Mouse (Mus musculus) heart, postnatal 36 days (tissue): Measurements from ENCODE around the gene Slfn5. TPM values are rescaled to one million over a fixed set of nuclear protein-coding genes. Genes with fewer than 3 reads are reported as not detected.
"Not testable (repeated sequence)": the region's sequence is repeated elsewhere in the genome, so short reads cannot be mapped to it uniquely, and the experiment has no call there.

Experiments used
- DNase-seq, 2 experiments: peaks; one replicate each; pipeline ENCODE4 v3.0.0; 2021 to 2022
- intact Hi-C: fragments of 180-260 bp; cut with DNase I; formaldehyde crosslinking; loops from one replicate; pipeline ENCODE4 v1.15.1; 2025
- total RNA-seq, 2 experiments: library from RNA; stranded (reverse); gene quantifications; 2 replicates each; pipeline ENCODE4 v1.2.3; 2021

Gene Slfn5
- 10 to 100 TPM; 62.8 to 83.5 TPM for total RNA-seq

GRCm38 (mm10) chr11:82950736-82951481, at the start of gene Slfn5:
TSS of gene Slfn5 (plus strand) at chr11:82951349.
- intact Hi-C loops, result no loop called here

GRCm38 (mm10) chr11:82901606-82902310, 49.4 kb upstream of the Slfn5 start:
- DNase-seq, result no peak
- intact Hi-C loops, result no loop called here

More at GRCm38 (mm10) chr11:82950736-82951481, at the start of gene Slfn5:
- peak; percentile 56 to 65 for DNase-seq

- intact Hi-C loops, result no loop called here
- DNase-seq, result no peak
Measured at GRCm38 (mm10) chr11:82904952-82905351, 46.2 kb upstream of the Slfn5 start.

GRCm38 (mm10) chr11:82905816-82906215, 45.3 kb upstream of the Slfn5 start:
- intact Hi-C loops, result no loop called here
- DNase-seq, result no peak

- intact Hi-C loops, result no loop called here
Measured at GRCm38 (mm10) chr11:82907651-82908607, 43.2 kb upstream of the Slfn5 start, which contains the start of gene Nle1. TSS of gene Nle1 (minus strand) at chr11:82908411.

GRCm38 (mm10) chr11:82908608-82908989, 42.5 kb upstream of the Slfn5 start:
- no peak for DNase-seq
- intact Hi-C loops, result no loop called here

More at GRCm38 (mm10) chr11:82907651-82908607, 43.2 kb upstream of the Slfn5 start, which contains the start of gene Nle1:
- DNase-seq, result peak; percentile 94 to 98

- no peak for DNase-seq
- intact Hi-C loops, result no loop called here
Measured at GRCm38 (mm10) chr11:82910250-82910649, 40.9 kb upstream of the Slfn5 start, which contains the start of gene Unc45b. TSS of gene Unc45b (plus strand) at chr11:82910550.

- intact Hi-C loops, result no loop called here
- peak; percentile 64 to 69 for DNase-seq
Measured at GRCm38 (mm10) chr11:82910679-82911389, 40.3 kb upstream of the Slfn5 start.

- DNase-seq, result peak; percentile 81 to 90
- intact Hi-C loops, result loop anchor here (1.0 to 2.0 kb wide), 3 partner anchors 44 to 278 kb away; no protein-coding TSS in a partner anchor
Measured at GRCm38 (mm10) chr11:82914711-82915352, 36.3 kb upstream of the Slfn5 start.

GRCm38 (mm10) chr11:82920768-82921167, 30.4 kb upstream of the Slfn5 start:
- intact Hi-C loops, result no loop called here

GRCm38 (mm10) chr11:82921691-82922090, 29.5 kb upstream of the Slfn5 start:
- DNase-seq, result no peak
- intact Hi-C loops, result no loop called here

More at GRCm38 (mm10) chr11:82920768-82921167, 30.4 kb upstream of the Slfn5 start:
- no peak for DNase-seq

- DNase-seq, intact Hi-C loops: not testable (repeated sequence)
Measured at GRCm38 (mm10) chr11:82923910-82924309, 27.2 kb upstream of the Slfn5 start.

- intact Hi-C loops, result loop anchor here (2.0 kb wide), 1 partner anchor 26 kb away; no protein-coding TSS in a partner anchor
- no peak for DNase-seq
Measured at GRCm38 (mm10) chr11:82928897-82929632, 22.1 kb upstream of the Slfn5 start.

- no peak for DNase-seq
- intact Hi-C loops, result loop anchor here (2.0 kb wide), 1 partner anchor 25 kb away; no protein-coding TSS in a partner anchor
Measured at GRCm38 (mm10) chr11:82929633-82929950, 21.6 kb upstream of the Slfn5 start.

GRCm38 (mm10) chr11:82930391-82930955, 20.7 kb upstream of the Slfn5 start:
- not testable (repeated sequence) for DNase-seq

GRCm38 (mm10) chr11:82931161-82931560, 20.0 kb upstream of the Slfn5 start:
- intact Hi-C loops, DNase-seq: not testable (repeated sequence)

More at GRCm38 (mm10) chr11:82930391-82930955, 20.7 kb upstream of the Slfn5 start:
- intact Hi-C loops, result not testable (repeated sequence)

GRCm38 (mm10) chr11:82931671-82932450, 19.3 kb upstream of the Slfn5 start:
- DNase-seq, result not testable (repeated sequence)
- intact Hi-C loops, result loop anchor here (2.0 kb wide), 1 partner anchor 15 kb away; no protein-coding TSS in a partner anchor
